Mouse (Mus musculus) embryonic facial prominence, embryonic 12.5 days (tissue): ENCODE results near the gene Anapc15-ps. TPM values are rescaled to one million over a fixed set of nuclear protein-coding genes. Genes with fewer than 3 reads are reported as not detected.

Source experiments
- polyA plus RNA-seq: library from polyadenylated mRNA; unstranded; fragments of >200 nt; fragmentation: Nextera tagmentation; extraction: Ambion mirVana; gene quantifications from 2 replicates; pipeline ENCODE4 v1.2.1, GENCODE M21; 2016

The Anapc15-ps gene
- polyA plus RNA-seq, 1 experiment from 2014 or later: not detected

Other genes starting within 250 kb of the Anapc15-ps start
- 310 and 311 TPM in 2 replicates for gene Mrpl42, start 171.5 kb downstream of the Anapc15-ps start, polyA plus RNA-seq
- 331 and 336 TPM in 2 replicates for gene Ube2n, start 158.3 kb downstream of the Anapc15-ps start, polyA plus RNA-seq
- gene Nudt4, start 109.3 kb downstream of the Anapc15-ps start, polyA plus RNA-seq: 118 and 122 TPM in 2 replicates
- gene Gm33543, start 169.5 kb upstream of the Anapc15-ps start, polyA plus RNA-seq: not detected in 2 replicates